Mouse (Mus musculus): ENCODE results near the gene Jmjd1c. TPM values are rescaled to one million over a fixed set of nuclear protein-coding genes. Genes with fewer than 3 reads are reported as not detected.

Gene Jmjd1c
- total RNA-seq, 2 experiments from 2014 or later = 18.1 to 23.6 TPM

DNA sequence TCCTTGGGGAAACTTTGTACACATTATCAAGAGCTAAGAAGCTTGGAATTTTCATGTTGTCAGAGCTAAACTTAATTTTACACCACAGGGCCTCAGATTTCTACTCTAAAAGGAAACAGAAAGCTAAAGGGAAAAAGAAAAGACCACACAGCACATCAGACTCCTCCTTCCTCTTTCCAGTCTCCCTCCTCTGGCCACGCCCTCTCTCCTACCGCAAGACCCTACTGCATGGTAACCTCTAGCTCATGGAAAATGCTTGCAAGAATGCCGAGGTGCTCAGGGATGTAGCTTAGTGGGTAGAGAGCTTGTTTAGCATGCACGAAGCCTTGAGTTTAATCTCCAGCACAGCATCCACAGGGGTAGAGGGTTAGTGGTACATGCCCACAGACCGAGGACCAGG is 24.0 kb upstream of the Jmjd1c start:
- DNase-seq = no peak

DNA sequence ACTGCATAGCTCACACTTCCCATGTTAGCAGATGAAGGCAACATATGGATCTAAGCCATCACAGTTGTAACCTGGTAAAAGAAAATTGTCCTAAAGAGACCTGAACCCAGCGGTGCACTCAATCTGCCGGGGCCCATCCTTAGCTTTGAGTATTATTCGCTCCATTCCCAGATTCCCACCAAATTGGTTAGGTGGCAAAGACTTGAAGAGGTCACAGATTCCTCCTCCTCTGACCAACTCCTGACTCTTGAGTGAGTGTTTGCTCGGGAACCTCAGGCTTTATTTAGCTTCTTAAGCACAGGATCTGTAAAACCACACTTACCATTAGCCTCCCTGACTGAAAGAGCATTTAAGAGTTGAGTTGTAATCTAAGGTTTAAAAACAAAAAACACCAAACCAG is 23.3 kb upstream of the Jmjd1c start:
- no peak for DNase-seq

DNA sequence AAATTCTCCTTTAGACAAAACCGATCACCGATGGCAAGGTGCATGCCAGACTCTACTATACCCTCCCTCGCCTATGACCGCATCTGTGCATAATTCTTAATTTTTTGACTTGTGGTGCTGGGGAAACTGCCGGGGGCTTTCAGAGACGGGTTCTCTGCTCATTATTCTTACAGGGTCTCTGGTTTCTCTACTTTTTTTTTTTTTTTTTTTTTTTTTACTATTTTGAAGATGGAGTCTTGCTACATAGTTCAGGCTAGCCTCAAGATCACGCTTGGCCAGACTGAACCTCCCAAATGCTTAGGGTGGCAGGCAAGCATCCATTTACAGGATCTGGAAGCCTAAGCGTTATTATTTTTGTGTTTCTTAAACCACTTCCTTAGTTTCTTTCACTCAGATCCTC is 22.3 kb upstream of the Jmjd1c start:
- DNase-seq = no peak

DNA sequence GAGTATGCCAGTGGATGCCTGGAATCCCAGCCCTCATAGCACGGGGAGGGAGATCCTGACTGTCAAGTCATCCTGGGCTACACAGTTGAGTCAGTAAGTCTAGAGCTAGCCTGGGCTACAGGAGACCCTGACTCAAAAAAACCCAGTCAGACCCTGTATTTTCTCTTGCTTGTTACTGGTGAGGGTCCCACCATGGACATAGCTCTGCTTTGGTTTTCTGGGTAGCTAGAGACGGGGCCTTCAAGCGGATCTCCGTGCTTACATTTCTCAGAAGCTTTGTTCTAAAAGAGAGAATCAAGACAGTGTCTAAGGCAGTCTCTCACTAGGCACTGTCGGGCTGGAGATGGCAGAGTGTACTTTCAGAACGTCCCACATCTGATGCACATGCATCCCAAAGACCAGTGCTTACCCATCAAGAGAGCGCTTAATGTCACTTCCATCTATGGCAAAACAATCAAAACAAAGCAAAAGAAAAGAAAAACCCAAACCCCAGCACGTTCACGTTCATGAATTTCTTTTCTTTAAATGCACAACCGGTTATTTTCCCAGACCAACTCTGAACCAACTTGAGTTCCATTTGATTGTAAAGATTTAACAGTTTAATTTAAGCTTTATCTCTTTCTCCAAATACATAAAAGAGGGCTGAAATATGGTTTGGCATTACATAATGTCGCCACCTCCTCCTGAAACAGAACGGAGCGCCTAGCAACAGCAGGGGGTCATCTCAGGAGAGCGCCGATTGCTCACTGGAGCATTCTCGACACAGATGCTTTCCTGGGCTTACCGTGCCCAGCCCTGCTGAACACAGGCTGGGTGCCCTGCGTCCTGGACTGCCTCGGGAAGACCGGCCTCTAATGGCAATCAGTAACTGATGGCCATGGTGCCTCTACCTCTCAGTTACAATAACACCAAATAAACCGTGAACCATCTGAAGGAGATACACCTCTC is 19.7 kb upstream of the Jmjd1c start:
- peak; percentile 22 for DNase-seq

DNA sequence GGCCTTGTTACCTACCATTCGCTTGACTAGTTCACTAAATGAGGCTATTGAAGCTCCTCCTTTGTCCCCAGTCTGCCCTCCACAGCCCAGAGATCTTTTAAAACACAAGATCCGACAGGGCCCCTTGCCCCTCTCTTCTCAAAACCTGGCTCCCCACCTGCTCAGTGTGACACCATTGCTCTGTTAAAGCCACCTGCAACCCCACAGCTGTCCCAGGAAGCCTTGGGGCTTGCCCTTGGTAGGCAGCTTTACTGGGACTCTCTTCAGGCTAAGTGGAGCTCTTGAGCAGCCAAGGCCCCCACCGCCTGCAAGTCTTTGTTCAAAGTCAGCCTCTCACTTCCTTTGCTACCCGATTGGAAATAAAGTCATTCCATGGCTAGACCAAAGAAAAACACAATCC is 16.9 kb upstream of the Jmjd1c start:
- DNase-seq = no peak

DNA sequence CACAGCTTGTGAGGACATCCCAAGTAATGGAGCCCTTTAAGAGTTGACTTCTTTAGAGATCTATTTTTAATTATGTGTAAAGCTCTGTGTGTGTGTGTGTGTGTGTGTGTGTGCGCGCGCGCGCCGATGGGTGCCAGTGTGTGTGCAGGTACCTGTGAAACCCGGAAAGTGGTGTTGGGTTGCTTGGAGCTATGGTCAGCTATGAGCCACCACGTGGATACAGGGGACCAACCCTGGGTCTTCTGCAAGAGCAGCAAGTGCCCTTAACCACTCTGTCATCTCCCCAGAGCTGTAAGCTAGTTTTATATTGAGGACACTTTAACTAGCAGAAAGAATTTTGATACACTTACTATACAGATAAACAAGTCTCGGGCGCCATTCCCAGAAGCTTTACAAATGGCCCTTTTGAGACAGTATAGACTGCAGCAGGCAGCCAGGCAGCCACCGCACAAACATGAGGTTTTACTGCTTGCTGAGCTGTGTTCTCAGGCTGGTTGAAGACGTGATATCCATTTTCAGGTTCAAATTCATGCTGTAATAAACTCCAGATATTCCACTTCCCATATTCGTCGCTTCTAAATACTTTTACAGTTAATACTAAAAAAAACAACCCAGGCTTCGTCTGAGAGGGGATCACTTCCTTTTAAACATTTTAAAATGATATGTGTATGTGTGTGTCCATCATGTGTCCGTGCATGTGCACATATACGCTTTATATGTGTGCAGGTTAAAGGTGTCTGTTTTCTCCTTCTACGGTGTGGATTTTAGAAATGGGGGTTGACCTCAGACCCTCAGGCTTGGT is 14.5 kb upstream of the Jmjd1c start:
- DNase-seq = no peak

DNA sequence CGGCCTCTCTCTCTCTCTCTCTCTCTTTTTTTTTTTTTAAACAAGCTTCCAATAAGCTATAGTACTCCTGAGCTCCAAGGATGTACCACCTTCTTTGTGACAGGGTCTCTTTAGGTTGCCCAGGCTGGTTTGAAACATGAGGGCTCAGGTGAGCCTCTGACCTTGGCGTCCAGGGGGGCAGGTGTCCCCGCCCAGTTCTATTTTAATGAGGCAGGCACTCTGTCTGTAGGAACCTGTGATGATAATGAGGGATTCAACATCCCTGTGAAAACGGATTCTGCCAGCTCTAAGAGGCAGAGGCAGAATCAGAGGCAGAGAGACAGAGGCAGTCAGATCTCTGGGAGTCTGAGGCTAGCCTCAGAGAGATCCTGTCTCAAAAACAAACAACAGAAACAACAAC is 13.4 kb upstream of the Jmjd1c start:
- no peak for DNase-seq

DNA sequence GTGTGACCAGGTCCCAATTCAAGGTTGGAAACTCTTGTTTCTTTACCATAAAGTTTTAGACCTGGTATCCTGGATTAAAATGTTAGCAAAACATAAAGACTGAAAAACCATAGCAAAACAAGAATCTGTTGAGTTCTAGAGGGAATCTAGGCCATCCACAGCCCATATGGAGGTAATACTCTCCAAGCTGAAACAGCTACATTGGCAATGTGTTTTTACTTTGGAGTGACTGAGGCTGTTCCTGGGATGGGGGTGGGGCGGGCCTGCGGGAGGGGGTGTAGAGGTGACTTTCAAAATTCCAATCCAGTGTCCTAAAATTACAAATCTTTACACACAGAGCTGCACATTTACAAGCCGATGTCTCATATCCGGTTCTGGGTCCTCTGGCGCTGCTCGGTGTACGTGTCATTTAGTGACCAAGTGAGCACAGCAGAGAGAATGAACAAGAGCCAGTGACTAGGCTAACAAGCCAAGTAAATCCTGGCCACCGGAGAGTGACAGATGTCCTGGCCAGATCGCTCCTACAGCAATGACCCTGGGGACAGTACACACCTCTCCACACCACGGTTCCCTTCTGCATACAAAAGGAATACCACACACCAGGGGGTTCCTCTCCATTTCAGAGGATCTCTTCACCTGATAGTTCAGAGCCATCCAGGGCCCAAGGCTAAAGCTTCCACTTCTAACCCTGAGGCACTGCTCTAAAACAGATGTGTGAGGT is 12.3 kb upstream of the Jmjd1c start:
- DNase-seq = peak; percentile 42

DNA sequence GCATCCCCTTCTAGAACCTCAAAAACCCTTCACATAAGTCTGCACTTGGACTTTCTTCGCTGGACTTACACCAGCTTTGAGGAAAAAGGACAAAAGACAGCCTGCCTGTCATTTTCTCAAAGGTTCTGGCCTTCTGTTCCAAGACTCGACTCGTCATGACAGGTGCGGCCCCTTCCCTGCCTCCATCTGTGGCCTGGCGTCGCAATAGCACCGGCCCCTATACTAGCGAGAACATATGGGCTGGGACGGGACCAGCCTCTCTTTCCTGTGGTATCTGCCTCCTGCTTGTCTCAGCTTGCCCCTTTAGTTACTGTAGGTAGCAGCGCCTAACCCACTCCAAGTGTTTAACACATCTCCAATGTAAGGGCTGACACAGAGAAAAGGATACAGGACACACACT is 10.8 kb upstream of the Jmjd1c start:
- DNase-seq = no peak

DNA sequence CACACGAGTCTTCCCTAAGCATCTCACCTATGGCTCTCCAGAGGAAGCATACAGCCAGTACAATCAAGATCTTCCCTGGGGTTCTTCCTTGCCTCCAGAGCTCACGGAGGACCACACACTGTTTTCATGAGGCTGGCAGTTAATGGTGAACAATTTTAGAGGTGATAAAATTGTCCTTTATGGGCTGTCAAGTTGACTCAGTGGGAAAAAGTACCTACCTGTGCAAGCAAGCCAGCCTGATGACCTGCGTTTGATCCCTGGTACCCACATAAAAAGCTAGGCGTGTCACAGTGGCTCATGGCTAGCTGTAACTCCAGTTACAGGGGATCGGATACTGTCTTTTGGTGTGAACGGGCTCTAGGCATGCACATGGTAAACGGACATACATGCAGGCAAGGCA is 10.0 kb upstream of the Jmjd1c start:
- DNase-seq = no peak

DNA sequence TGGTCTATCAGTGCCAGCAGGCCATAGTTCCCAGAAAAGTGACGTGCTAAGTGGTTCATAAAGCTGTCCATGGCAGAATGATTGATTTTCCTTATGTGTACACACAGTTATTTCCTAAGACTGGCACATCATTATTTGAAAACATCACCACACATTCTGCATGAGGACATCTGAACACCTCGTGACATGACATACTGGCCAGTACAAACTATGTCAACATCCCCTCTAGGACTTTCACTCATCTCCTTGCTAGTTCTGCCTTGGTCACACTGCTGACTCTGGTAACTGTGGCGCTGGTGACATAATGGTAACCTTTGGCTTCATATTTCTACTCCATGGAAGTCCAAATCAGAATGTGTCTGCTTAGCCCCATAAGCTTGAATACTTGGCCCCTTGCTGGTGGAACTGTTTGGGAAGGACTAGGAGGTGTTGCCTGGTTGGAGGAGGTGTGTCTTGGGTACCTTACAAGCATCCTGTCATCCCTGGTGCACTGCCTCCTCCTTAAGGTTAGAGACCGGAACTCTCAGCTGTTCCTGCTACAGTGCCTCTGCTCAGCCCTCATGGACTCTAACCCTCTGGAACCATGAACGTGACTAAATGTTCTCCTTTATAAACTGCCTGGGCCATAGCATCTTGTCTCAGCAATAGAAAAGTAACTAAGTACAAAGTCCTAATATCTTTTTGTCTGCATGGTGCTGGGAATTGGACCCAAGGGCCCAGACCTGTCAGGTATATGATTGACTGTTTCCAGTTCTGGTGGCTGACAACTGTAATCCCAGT is 8.3 kb upstream of the Jmjd1c start:
- DNase-seq = no peak

DNA sequence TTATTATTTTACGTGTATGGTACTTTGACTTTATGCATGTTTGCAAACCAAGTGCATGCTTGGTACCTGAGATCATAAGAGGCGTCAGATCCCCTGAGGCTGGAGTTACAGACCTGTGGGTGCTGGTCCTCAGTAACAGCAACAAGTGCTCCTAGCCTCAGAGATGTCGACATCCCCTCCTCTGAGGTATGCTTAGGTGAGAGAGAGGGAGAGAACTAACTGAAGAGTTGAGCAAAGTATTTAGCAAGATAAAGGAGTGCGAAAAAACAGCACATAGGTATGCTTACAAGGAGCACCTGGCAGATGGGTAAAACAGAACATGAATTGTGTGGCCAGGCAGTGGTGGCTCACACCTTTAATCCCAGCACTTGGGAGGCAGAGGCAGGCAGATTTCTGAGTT is 5.3 kb upstream of the Jmjd1c start:
- DNase-seq = no peak

DNA sequence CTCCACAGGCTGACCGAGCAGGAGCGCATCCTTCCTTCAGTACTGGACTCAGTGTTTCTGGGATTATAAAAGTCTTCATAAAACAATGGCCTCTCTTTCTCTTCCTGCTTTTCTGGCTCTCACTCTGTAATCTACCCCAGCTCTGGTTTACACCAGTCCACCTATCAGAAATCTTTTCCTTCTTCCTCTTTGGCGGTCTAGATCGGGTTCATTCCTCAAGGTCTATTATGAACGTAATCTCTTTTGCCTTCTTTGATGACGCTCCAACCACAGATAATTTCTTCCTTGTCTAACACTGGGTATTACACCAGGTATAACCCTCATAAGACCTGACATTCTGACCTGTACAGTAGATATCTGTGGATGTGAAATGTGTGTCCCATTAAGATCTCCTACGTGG is 1.0 kb upstream of the Jmjd1c start:
- no peak for DNase-seq

DNA sequence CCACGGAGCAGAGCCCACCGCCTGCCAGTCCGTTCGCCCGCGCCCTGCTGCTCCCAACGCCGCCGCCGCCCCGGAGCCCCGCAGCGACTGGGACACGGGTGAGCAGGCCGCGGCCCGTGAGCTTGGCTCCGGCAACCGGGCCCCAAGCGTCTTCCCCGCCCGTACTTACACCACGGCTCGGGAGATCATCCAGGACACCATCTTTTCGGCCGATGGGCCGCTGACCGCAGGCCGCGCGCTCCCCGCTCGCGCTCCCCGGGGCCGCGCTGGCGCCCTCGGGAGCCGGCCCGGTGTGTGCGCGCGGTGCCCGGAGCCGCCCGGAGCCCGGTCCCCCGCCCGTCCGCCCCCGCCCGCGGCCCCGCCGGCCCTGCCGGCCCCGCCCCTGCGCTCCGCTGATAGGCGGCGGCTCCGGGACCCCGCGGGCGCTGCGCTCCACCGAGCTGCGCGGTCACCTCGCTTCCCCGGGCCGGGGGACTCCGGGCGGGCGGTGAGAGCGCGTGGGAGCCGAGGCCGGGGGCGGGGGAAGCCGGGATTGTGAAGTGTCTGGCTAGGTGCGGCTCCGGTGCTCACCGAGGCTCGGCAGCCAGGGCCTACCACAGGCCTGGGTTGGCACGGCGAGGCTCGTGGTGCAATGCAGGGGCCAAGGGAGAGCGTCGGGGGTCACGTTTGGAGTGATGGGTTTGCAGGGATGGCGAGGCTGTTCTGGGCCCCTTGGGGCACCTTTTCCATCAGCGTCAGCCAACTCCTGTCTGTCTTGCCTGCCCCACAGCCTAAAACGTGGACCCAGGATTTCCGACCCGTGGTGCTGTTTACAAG is 904 bp downstream of the Jmjd1c start, which contains the start of gene Reep3:
TSS of gene Reep3 (minus strand) at position 325 of the 816 bp plus-strand sequence.
- peak; percentile 83 for DNase-seq

DNA sequence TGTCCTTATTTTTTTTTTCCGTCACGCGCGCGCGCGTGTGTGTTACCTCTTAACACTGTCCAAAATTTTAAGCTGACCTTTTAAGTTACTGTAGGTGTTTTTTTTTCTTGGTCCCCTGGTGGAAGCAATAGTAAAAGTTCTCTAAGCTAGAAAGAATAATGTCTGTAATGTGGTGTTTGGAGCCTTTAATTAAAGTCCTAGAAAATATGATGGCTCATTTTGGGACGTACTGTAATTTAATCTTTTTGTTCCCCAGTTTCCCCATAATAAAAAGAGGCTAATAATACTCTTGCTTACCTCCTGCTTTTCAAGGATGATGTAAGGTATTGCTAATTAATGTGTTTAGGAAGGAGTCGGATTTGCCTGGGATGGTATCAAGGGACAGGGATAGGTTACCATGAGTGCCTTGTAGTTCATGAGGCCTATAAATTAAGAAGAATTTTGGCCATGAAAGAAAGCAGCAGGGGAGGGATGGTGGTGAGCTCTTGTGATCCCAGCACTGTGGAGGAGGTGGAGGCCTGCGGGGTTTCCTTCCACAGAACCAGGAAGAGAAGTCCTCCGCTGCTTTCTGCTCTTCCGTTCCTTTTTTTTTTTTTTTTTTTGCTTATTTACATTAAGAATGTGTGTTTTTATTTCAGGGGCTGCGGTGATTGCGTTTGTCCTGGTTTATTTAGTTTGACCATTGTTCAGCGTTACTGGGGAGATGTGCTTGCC is 1.7 kb downstream of the Jmjd1c start:
- DNase-seq = no peak

DNA sequence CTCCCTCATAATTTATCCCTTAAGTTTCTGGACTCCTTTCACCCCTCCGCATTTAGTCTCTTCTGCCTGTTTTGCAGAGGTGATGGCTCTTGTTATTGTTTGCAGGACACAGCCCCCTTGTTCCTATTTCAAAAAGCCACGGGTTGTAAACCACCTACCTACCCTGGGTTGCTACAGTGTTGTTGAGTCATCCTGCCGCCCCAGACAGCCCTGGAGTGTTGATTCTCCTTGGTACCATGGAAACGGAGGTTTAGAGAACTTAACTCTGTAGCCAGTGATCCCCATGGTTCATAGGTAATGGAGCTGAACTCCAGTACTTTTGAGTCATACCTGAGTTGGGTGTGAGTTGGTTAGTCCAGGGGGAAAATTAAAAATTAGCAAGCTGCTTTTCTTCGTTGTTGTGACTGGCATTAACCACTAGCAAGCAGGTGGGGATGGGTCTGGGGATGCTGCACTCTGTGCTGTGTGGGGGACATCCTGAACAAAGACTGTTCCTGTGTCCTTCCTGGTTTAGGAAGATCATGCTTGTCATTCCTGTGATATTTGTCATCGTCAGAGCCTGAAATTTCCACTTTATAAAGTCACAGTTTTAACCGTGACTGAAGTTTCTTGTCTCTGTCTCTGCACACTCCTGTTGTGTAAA is 2.6 kb downstream of the Jmjd1c start:
- DNase-seq = no peak

DNA sequence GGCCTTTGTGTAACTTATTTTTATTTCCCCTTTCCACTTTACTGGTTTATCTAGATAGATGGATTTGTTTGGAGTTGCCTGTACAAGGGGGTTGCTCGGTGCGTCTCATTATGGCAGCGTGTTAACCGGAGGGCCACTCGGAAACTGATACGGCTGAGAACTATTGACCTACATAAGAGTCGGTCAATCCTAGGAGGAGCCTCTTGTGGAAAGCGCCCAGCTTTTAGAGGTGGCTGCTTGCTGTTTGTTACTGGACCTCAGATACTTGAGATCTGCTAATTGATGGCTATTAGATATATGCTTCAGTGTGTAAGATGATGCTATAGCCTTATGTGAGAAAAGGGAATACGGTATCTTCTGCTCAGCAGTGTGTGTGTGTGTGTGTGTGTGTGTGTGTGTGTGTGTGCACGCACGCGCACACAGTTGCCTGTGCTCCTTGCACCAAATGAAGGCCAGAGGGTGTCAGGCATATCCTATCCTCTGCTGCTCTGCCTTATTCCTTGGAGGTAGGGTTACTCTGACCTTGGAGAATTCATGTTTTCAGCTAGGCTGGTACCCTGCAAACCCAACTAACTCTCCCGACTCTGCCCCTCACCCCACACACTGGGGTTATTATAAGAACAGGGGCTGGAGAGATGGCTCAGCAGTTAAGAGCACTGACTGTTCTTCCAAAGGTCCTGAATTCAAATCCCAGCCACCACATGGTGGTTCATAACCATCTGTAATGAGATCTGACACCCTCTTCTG is 3.4 kb downstream of the Jmjd1c start:
- no peak for DNase-seq

DNA sequence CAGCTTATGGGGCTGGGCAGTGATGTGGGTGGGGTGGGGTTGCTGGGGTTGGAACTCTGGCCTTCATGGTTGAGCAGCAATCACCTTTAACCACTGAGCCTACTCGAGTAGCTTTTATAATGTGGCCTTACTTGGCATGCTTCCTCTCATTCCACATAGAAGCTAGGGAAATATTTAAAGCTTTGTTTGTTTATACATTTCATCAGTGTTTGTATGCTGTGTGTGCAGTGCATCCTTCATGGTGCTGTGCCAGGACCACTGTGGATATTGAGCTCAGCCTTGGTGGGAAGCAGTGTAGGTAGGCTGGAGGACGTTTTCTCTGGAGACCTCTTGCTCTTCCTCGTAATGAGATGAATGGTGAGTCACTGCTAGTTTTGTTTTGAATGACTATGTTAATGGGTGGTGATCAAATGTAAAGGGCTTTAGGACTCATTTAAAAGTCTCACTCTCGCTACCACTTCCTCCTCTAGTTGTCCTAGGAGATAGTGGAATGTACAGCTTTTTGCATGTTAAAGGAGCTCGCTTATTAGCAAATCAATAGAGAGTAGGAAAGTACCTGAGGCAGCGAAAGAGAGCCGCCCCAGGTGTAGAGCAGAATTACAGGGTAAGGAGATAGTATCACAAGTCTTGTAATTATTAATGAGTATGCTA is 4.2 kb downstream of the Jmjd1c start:
- no peak for DNase-seq

Data from gastrocnemius, postnatal 25 days (tissue).